Mouse (Mus musculus): ENCODE data around the gene Rab44.
"Not testable (repeated sequence)": the region's sequence is repeated elsewhere in the genome, so short reads cannot be mapped to it uniquely, and the experiment has no call there.

The Rab44 gene

GRCm38 (mm10) chr17:29091348-29091944 is 22.5 kb upstream of the Rab44 start:
- in situ Hi-C loops (cut with MboI) = no loop called here

GRCm38 (mm10) chr17:29092497-29092896 is 21.4 kb upstream of the Rab44 start:
- in situ Hi-C loops (cut with MboI) = no loop called here

- in situ Hi-C loops (cut with MboI) = no loop called here
Observed at GRCm38 (mm10) chr17:29093110-29093952, 20.6 kb upstream of the Rab44 start.

GRCm38 (mm10) chr17:29093961-29094309 is 20.0 kb upstream of the Rab44 start:
- in situ Hi-C loops (cut with MboI) = no loop called here

GRCm38 (mm10) chr17:29094310-29095181 is 19.4 kb upstream of the Rab44 start:
- in situ Hi-C loops (cut with MboI) = loop anchor here (5.0 kb wide), 1 partner anchor 47 kb away; no protein-coding TSS in a partner anchor

- in situ Hi-C loops (cut with MboI) = loop anchor here (5.0 kb wide), 1 partner anchor 48 kb away; no protein-coding TSS in a partner anchor
Observed at GRCm38 (mm10) chr17:29095201-29095733, 18.7 kb upstream of the Rab44 start.

GRCm38 (mm10) chr17:29096245-29096644 is 17.7 kb upstream of the Rab44 start:
- in situ Hi-C loops (cut with MboI) = loop anchor here (5.0 kb wide), 1 partner anchor 49 kb away; no protein-coding TSS in a partner anchor

- in situ Hi-C loops (cut with MboI) = loop anchor here (5.0 kb wide), 1 partner anchor 50 kb away; no protein-coding TSS in a partner anchor
Observed at GRCm38 (mm10) chr17:29096851-29097561, 16.9 kb upstream of the Rab44 start.

GRCm38 (mm10) chr17:29098291-29098690 is 15.7 kb upstream of the Rab44 start:
- in situ Hi-C loops (cut with MboI) = loop anchor here (5.0 kb wide), 1 partner anchor 51 kb away; no protein-coding TSS in a partner anchor

- in situ Hi-C loops (cut with MboI) = loop anchor here (5.0 kb wide), 1 partner anchor 52 kb away; no protein-coding TSS in a partner anchor
Observed at GRCm38 (mm10) chr17:29099076-29099475, 14.9 kb upstream of the Rab44 start.

GRCm38 (mm10) chr17:29100627-29101026 is 13.3 kb upstream of the Rab44 start:
- in situ Hi-C loops (cut with MboI) = no loop called here

- in situ Hi-C loops (cut with MboI) = not testable (repeated sequence)
Observed at GRCm38 (mm10) chr17:29110356-29110755, 3.6 kb upstream of the Rab44 start.

- in situ Hi-C loops (cut with MboI) = no loop called here
Observed at GRCm38 (mm10) chr17:29111332-29111731, 2.6 kb upstream of the Rab44 start.

- in situ Hi-C loops (cut with MboI) = no loop called here
Observed at GRCm38 (mm10) chr17:29116023-29116422, 2.1 kb downstream of the Rab44 start.

- in situ Hi-C loops (cut with MboI) = no loop called here
Observed at GRCm38 (mm10) chr17:29117006-29117648, 3.2 kb downstream of the Rab44 start.

- in situ Hi-C loops (cut with MboI) = no loop called here
Observed at GRCm38 (mm10) chr17:29118057-29118456, 4.1 kb downstream of the Rab44 start.

- in situ Hi-C loops (cut with MboI) = no loop called here
Observed at GRCm38 (mm10) chr17:29120666-29121065, 6.7 kb downstream of the Rab44 start.

GRCm38 (mm10) chr17:29122817-29123216 is 8.9 kb downstream of the Rab44 start:
- in situ Hi-C loops (cut with MboI) = no loop called here

GRCm38 (mm10) chr17:29123578-29124174 is 9.7 kb downstream of the Rab44 start:
- in situ Hi-C loops (cut with MboI) = no loop called here

- in situ Hi-C loops (cut with MboI) = no loop called here
Observed at GRCm38 (mm10) chr17:29126561-29126960, 12.6 kb downstream of the Rab44 start.

Measured in mature B cell (primary cell).